Mouse (Mus musculus) E14TG2a.4 (cell line): ENCODE results near the gene Strn.

Source experiments
- H3K27me3 ChIP-seq: 2 replicates; pipeline ENCODE4 v1.6.1; 2014; ENCODE audit warnings: low read length, control low read depth; ENCODE audit not compliant: insufficient read depth
- H3K36me3 ChIP-seq: 2 replicates; pipeline ENCODE4 v1.6.1; 2014; ENCODE audit warnings: low read length, control low read depth; ENCODE audit not compliant: insufficient read depth
- H3K4me1 ChIP-seq: replicated peaks from 2 replicates; pipeline ENCODE4 v1.6.1; 2014; ENCODE audit warnings: low read depth, low read length, control low read depth
- H3K4me3 ChIP-seq: replicated peaks from 2 replicates; pipeline ENCODE4 v1.5.1; 2014; ENCODE audit warnings: mild to moderate bottlenecking, low read length
- H3K9me3 ChIP-seq: 2 replicates; pipeline ENCODE4 v1.6.1; 2014; ENCODE audit warnings: low read length, control low read depth
- CTCF ChIP-seq: conservative IDR thresholded peaks from 2 replicates; pipeline ENCODE4 v1.5.1; 2014; ENCODE audit warnings: low read length
- NANOG ChIP-seq: IDR thresholded peaks from 2 replicates; pipeline ENCODE4 v1.6.1; 2014; ENCODE audit warnings: borderline replicate concordance, low read length, mixed read lengths
- POU5F1 ChIP-seq: IDR thresholded peaks from 2 replicates; pipeline ENCODE4 v1.6.1; 2014; ENCODE audit warnings: low read length, borderline replicate concordance

Gene Strn

DNA sequence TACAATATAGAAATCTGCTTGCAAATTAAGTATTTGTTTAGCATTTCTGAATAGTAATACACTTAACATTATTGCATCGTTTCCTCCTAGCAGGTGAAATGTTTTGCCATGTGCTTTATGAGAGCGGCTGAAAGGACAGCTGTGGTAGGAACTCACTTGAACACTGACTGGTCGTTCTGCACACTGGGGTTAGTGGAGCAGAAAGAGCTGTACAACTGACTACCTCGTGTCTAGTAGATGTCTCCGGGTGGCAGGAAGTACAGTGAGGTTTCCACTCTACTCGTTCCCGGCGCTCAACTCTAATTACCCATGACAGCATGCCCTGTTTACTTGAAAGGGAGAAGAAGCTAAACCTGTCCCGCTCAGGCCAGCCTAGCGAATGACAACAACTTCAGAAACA is 82.2 kb downstream of the Strn start:
- Histone ChIP-seq H3K9me3 (no peaks in the 10 kb centered on the region), H3K4me3 (no peak overlapping the region), H3K36me3 (peaks cover 29% of the 10 kb centered on the region), H3K27me3 (no peaks in the 10 kb centered on the region), H3K4me1 (no peaks in the 10 kb centered on the region)
- TF ChIP-seq POU5F1 (no peak), CTCF (no peak), NANOG (no peak)

DNA sequence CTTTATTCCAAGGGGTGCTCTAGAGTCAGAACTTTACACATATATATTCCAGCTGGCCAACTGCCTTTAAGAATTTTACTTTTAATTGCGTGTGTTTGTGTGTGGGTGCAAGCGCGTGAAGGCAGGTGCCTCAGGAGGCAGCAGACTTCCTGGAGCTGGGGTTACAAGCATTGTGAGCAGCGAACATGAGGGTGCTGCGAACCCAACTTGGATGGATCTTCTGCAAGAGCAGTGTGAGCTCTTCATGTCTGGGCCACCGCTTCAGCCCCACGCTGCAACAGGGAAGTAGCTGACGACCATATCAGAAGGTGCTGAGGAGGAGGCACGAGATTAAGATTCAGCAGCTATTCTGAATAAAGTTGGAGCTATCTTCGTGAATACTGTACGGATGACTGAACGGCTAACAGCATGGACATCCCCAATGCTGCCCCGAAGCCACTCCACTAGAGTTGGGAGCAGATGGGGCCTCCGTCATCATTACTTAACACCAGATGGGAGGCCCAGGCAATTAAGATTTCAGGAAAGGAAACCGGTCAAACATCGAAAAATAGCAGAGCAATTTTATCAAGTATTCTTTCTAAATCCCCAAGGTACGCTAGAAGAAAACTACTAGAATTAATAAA is 93.0 kb downstream of the Strn start:
- TF ChIP-seq NANOG (no peak), CTCF (no peak), POU5F1 (no peak)
- Histone ChIP-seq H3K9me3 (no peaks in the 10 kb centered on the region), H3K27me3 (no peaks in the 10 kb centered on the region), H3K4me3 (no peak overlapping the region), H3K4me1 (no peaks in the 10 kb centered on the region), H3K36me3 (no peaks in the 10 kb centered on the region)

DNA sequence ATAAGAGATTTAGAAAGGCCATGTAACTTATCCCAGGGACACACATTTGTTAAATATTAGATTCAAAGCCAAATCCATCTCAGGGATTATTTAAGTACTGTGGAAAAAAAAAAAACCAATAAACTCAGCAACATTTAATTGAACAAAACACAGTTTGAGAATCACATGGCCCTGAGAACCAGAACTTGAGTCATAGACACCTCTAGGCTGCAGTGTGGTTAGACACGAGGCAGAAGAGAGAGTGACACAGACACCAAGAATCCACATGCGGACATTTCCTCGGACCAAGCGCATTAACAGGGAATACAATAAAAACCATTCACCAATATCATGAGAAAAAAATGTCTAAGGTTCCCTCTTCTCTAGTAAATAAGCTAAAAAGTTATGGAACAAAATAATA is 94.7 kb downstream of the Strn start:
- Histone ChIP-seq H3K36me3 (no peaks in the 10 kb centered on the region), H3K4me3 (no peak overlapping the region), H3K9me3 (no peaks in the 10 kb centered on the region), H3K4me1 (peaks cover 9% of the 10 kb centered on the region; the same call in 1 of the 2 replicates), H3K27me3 (no peaks in the 10 kb centered on the region)
- TF ChIP-seq POU5F1 (no peak), CTCF (no peak), NANOG (no peak)

DNA sequence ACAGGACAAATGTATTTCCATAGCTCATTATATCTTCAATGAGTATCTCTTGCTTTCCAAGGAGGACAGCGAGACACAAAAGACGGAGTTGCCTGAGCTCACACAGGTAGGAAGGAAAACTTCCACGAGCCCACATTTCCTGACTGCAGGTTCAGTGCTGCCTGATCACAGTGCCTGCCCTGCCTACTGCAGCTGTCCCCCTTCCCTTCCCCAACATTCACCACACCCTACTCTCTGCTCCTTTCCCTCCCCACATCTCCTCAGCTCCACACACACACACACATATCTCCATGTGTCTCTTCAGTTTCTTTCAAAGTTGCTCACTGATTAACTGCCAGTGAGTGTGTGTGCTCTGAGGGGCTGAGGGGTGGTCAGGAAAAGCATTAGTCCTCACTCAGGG is 96.6 kb downstream of the Strn start:
- no peak for TF ChIP-seq POU5F1
- TF ChIP-seq NANOG = no peak
- TF ChIP-seq CTCF = no peak
- peaks cover 28% of the 10 kb centered on the region for H3K4me1 ChIP-seq
- no peaks in the 10 kb centered on the region for H3K27me3 ChIP-seq
- H3K9me3 ChIP-seq = no peaks in the 10 kb centered on the region
- no peak overlapping the region for H3K4me3 ChIP-seq
- H3K36me3 ChIP-seq = no peaks in the 10 kb centered on the region

DNA sequence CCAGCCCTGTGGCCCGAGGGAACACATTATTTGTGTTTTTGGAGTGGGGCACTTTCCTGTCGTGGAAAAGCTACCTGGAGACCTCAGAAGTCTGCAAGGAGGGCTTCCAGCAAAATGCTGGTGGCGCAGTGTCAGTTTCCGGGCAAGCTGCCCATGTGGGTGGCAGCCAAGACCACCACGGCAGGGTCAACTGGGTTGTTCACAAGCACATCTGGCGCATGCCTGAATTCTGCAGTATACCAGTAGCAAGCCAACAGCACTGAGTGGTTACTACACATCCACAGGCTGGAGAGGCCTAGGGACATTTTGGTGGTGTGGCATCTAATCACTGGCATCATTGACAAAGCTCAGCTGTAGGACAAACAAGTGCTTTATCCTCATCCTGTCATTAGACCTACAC is 97.9 kb downstream of the Strn start:
- peaks cover 41% of the 10 kb centered on the region for H3K4me1 ChIP-seq
- H3K27me3 ChIP-seq = no peaks in the 10 kb centered on the region
- H3K36me3 ChIP-seq = no peaks in the 10 kb centered on the region
- H3K9me3 ChIP-seq = no peaks in the 10 kb centered on the region
- H3K4me3 ChIP-seq = no peak overlapping the region
- TF ChIP-seq NANOG = no peak

DNA sequence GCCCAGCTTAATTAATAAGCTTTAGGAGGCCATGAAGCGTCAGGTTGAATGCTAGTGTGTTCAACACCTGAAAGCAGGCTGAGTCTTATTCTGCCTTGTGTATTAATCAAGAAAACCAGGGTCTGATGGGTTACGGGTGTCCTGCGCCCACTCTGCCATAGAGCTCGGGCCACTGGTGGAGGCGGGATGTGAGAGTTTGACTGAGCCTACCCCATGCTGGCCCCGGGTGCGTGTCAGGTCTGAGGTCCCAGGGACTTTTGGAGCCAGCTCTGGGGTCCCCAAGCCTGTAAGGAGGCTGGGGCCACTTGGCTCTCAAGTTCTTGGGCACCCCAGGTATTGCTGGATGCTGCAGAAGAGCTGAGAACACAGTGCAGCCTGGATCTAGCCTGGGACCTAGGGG is 99.9 kb downstream of the Strn start:
- no peaks in the 10 kb centered on the region for H3K27me3 ChIP-seq
- H3K9me3 ChIP-seq = no peaks in the 10 kb centered on the region
- TF ChIP-seq POU5F1 (no peak), CTCF (no peak)
- H3K4me3 ChIP-seq = no peak overlapping the region
- no peaks in the 10 kb centered on the region for H3K36me3 ChIP-seq
- H3K4me1 ChIP-seq = peaks cover 45% of the 10 kb centered on the region

DNA sequence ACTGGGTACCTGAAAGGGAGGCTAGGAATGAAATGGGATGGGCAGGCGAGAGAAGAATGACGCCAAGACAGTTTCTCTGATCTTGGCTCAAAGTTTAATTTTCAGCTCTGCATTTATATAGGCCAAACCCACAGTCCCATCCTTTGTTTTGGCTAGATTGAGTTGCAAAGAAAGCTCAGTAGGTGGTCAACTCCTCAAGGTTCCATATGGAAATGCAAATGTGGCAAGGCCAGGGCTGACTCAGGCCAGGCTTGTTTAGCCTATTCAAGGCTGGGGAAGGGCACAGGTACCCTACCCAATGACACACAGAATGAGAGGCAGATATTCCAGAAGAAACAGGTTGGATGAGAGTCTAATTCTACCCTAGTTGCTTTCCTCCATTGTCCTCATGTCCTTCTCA is 101.4 kb downstream of the Strn start:
- H3K9me3 ChIP-seq = no peaks in the 10 kb centered on the region
- no peaks in the 10 kb centered on the region for H3K27me3 ChIP-seq
- peaks cover 45% of the 10 kb centered on the region for H3K4me1 ChIP-seq
- no peaks in the 10 kb centered on the region for H3K36me3 ChIP-seq
- TF ChIP-seq POU5F1 = peak; percentile 79; the same call in 1 of the 2 replicates
- TF ChIP-seq CTCF = no peak
- peak; percentile 74 for TF ChIP-seq NANOG
- H3K4me3 ChIP-seq = 0 out of 2 replicates have a peak overlapping the region, but pooled peaks have one; percentile 1

DNA sequence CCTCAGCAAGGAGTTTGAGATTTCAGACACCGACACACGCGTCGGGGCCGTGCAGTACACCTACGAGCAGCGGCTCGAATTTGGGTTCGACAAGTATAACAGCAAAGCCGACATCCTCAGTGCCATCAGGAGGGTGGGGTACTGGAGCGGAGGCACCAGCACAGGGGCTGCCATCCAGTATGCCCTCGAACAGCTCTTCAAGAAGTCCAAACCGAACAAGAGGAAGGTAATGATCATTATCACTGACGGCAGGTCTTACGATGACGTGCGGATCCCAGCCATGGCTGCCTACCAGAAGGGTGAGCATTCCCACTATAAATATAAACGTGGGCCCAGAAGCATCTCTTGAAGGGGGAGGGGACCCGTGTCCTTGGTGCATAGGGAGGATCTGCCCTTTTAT is 112.1 kb downstream of the Strn start:
- no peaks in the 10 kb centered on the region for H3K9me3 ChIP-seq

DNA sequence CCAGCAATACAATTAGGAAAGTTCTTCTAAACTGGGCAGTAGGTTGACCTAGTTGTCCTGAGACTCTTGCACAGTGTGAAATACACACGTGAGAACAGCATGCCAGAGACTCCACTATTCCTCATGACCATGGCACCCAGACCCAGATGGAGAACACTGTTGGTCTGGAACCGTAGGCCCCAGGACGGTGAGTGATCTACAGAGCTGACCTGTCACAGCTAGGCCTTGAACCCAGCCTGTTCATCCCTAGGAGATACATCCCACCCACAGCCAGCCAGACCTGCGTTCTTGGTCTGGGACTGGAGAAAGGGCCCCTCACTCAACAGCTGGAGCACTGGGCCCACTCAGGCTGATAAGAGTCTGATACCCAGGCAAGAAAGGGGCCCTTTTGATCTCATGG is 115.1 kb downstream of the Strn start:
- Histone ChIP-seq H3K4me1 (peaks cover 10% of the 10 kb centered on the region; the same call in 1 of the 2 replicates), H3K9me3 (no peaks in the 10 kb centered on the region)

More for the DNA sequence above, 112.1 kb downstream of the Strn start:
- H3K36me3 ChIP-seq = no peaks in the 10 kb centered on the region
- peaks cover 10% of the 10 kb centered on the region; the same call in 1 of the 2 replicates for H3K4me1 ChIP-seq
- peak overlapping the region; percentile 66 for H3K4me3 ChIP-seq
- peaks cover 16% of the 10 kb centered on the region for H3K27me3 ChIP-seq
- TF ChIP-seq POU5F1 = no peak
- TF ChIP-seq NANOG = no peak
- TF ChIP-seq CTCF = no peak

More for the DNA sequence above, 115.1 kb downstream of the Strn start:
- no peak overlapping the region for H3K4me3 ChIP-seq
- H3K27me3 ChIP-seq = peaks cover 16% of the 10 kb centered on the region
- TF ChIP-seq NANOG (no peak), POU5F1 (no peak), CTCF (no peak)
- H3K36me3 ChIP-seq = no peaks in the 10 kb centered on the region
